Mouse (Mus musculus): ENCODE results near the gene Arhgap31. TPM values are rescaled to one million over a fixed set of nuclear protein-coding genes. Genes with fewer than 3 reads are reported as not detected.
A peak's percentile ranks its signal among the peaks of the same experiment; 100 is the strongest.

Gene Arhgap31
- 10 to 100 TPM; 50.0 to 50.9 TPM for total RNA-seq (2021)
- long read RNA-seq, experiment 1, full-length matches to known transcripts = 7 of 21 reads
- long read RNA-seq, experiment 1, partial matches to known transcripts = 13 of 21 reads
- long read RNA-seq, experiment 1, other reads (novel, unspliced or antisense) = 1 of 21 reads
- long read RNA-seq, experiment 2, full-length matches to known transcripts = 6 of 25 reads
- long read RNA-seq, experiment 2, partial matches to known transcripts = 6 of 25 reads
- long read RNA-seq, experiment 2, other reads (novel, unspliced or antisense) = 13 of 25 reads

GRCm38 (mm10) chr16:38712581-38713403, at the start of gene Arhgap31:
Gene Arhgap31 (minus strand): TSS chr16:38713274.
- intact Hi-C loops (cut with DNase I) = no loop called here
- DNase-seq = peak; percentile 89 to 92

- intact Hi-C loops (cut with DNase I) = no loop called here
- DNase-seq = no peak
Measured at GRCm38 (mm10) chr16:38762401-38762800, 49.3 kb upstream of the Arhgap31 start.

GRCm38 (mm10) chr16:38761972-38762371, 48.9 kb upstream of the Arhgap31 start:
- intact Hi-C loops (cut with DNase I) = no loop called here
- peak in 1 of 2 experiments; percentile 22 for DNase-seq

GRCm38 (mm10) chr16:38760834-38761375, 47.8 kb upstream of the Arhgap31 start:
- intact Hi-C loops (cut with DNase I) = no loop called here
- no peak for DNase-seq

- intact Hi-C loops (cut with DNase I) = no loop called here
- no peak for DNase-seq
Measured at GRCm38 (mm10) chr16:38760239-38760638, 47.2 kb upstream of the Arhgap31 start.

- DNase-seq = peak; percentile 34 to 40
- intact Hi-C loops (cut with DNase I) = no loop called here
Measured at GRCm38 (mm10) chr16:38758104-38758861, 45.2 kb upstream of the Arhgap31 start.

- DNase-seq = no peak
- intact Hi-C loops (cut with DNase I) = no loop called here
Measured at GRCm38 (mm10) chr16:38757626-38758025, 44.6 kb upstream of the Arhgap31 start.

- intact Hi-C loops (cut with DNase I) = no loop called here
- no peak for DNase-seq
Measured at GRCm38 (mm10) chr16:38756572-38756971, 43.5 kb upstream of the Arhgap31 start.

- peak; percentile 40 to 42 for DNase-seq
- intact Hi-C loops (cut with DNase I) = no loop called here
Measured at GRCm38 (mm10) chr16:38756177-38756503, 43.1 kb upstream of the Arhgap31 start.

GRCm38 (mm10) chr16:38755452-38756176, 42.5 kb upstream of the Arhgap31 start:
- intact Hi-C loops (cut with DNase I) = no loop called here
- DNase-seq = no peak

GRCm38 (mm10) chr16:38753631-38754030, 40.6 kb upstream of the Arhgap31 start:
- DNase-seq = no peak
- intact Hi-C loops (cut with DNase I) = no loop called here

GRCm38 (mm10) chr16:38750803-38751202, 37.7 kb upstream of the Arhgap31 start:
- DNase-seq = no peak
- intact Hi-C loops (cut with DNase I) = no loop called here

GRCm38 (mm10) chr16:38743941-38744673, 31.0 kb upstream of the Arhgap31 start:
- DNase-seq = no peak
- intact Hi-C loops (cut with DNase I) = loop anchor here (2.0 kb wide), 1 partner anchor 69 kb away; no protein-coding TSS in a partner anchor

GRCm38 (mm10) chr16:38742659-38743131, 29.6 kb upstream of the Arhgap31 start:
- intact Hi-C loops (cut with DNase I) = loop anchor here (2.0 kb wide), 1 partner anchor 70 kb away; no protein-coding TSS in a partner anchor
- DNase-seq = peak in 1 of 2 experiments; percentile 16

- peak; percentile 85 to 89 for DNase-seq
- intact Hi-C loops (cut with DNase I) = loop anchor here (2.0 kb wide), 1 partner anchor 71 kb away; no protein-coding TSS in a partner anchor
Measured at GRCm38 (mm10) chr16:38742113-38742658, 29.1 kb upstream of the Arhgap31 start, which contains the start of gene B4galt4. Gene B4galt4 (plus strand): TSS chr16:38742264.

- no peak for DNase-seq
- intact Hi-C loops (cut with DNase I) = no loop called here
Measured at GRCm38 (mm10) chr16:38741204-38741903, 28.3 kb upstream of the Arhgap31 start.

GRCm38 (mm10) chr16:38730921-38731320, 17.8 kb upstream of the Arhgap31 start:
- intact Hi-C loops (cut with DNase I) = no loop called here
- DNase-seq = no peak

Data from heart, postnatal 14 days (tissue).